8 mouse cellular contexts compared by ENCODE assay signal in genomic region chr11:120346383-120347034, GRCm38 (mm10). TPM values are rescaled to one million over a fixed set of nuclear protein-coding genes. Genes with fewer than 3 reads are reported as not detected.
A peak's percentile ranks its signal among the peaks of the same experiment; 100 is the strongest.
DNase-seq lines count a peak whose midpoint lies in the region; ATAC-seq and TF ChIP-seq lines count a peak whose summit lies in the region.
"Not testable (repeated sequence)": the region's sequence is repeated elsewhere in the genome, so short reads cannot be mapped to it uniquely, and the experiment has no call there.

No protein-coding gene starts in this region.

- H3K36me3 ChIP-seq in erythroblast, embryonic 14.5 days (ENCODE audit: control insufficient read depth) = peaks cover 17% of the 10 kb centered on the region
- H3K36me3 ChIP-seq in heart, adult 2 months (ENCODE audit: control insufficient read depth, insufficient read depth, low read length); liver, postnatal 0 days (replicated peaks; ENCODE audit: insufficient read depth, low read length); stomach, postnatal 0 days (ENCODE audit: control insufficient read depth, insufficient read depth, low read length): not testable (repeated sequence)
- H3K36me3 ChIP-seq in hindbrain, embryonic 15.5 days = peaks cover 10% of the 10 kb centered on the region
- peaks cover 16% of the 10 kb centered on the region for H3K36me3 ChIP-seq in myocyte (ENCODE audit: control insufficient read depth, insufficient read depth)

- not testable (repeated sequence) for H3K9me3 ChIP-seq in erythroblast, embryonic 14.5 days (ENCODE audit: control insufficient read depth, low read length); hindbrain, embryonic 15.5 days; liver, postnatal 0 days (ENCODE audit: low read length); stomach, postnatal 0 days (ENCODE audit: control insufficient read depth, low read length)

- H3K27me3 ChIP-seq in erythroblast, embryonic 14.5 days (ENCODE audit: control insufficient read depth) = peaks cover 29% of the 10 kb centered on the region
- H3K27me3 ChIP-seq in heart, adult 2 months (ENCODE audit: control insufficient read depth, insufficient read depth, low read length); hindbrain, embryonic 15.5 days; liver, postnatal 0 days (ENCODE audit: insufficient read depth, low read length); myocyte (ENCODE audit: control insufficient read depth, insufficient read depth, insufficient read length); stomach, postnatal 0 days (ENCODE audit: control insufficient read depth, insufficient read depth, low read length): not testable (repeated sequence)

- peak overlapping the region; percentile 94 for H3ac ChIP-seq in myocyte (ENCODE audit: control insufficient read depth, insufficient read length)

- peak; percentile 5 for DNase-seq in adrenal gland, postnatal 10 days
- DNase-seq in heart, adult 2 months = peak; percentile 15 to 38
- DNase-seq in layer of hippocampus, adult 2 months (ENCODE audit: low spot score in 2 of 2) = peak in 1 of 2 experiments; percentile 9
- DNase-seq in liver, postnatal 0 days = peak; percentile 10
- DNase-seq in stomach, postnatal 0 days (ENCODE audit: low spot score) = peak; percentile 15

- H3K4me2 ChIP-seq in hindbrain, embryonic 15.5 days = peak overlapping the region; percentile 81
- peak overlapping the region; percentile 61 for H3K4me2 ChIP-seq in liver, postnatal 0 days (ENCODE audit: low read depth, low read length)
- peak overlapping the region; percentile 79 for H3K4me2 ChIP-seq in myocyte (ENCODE audit: low read depth)
- peak overlapping the region; percentile 58 for H3K4me2 ChIP-seq in stomach, postnatal 0 days (replicated peaks; ENCODE audit: low read depth)

- peak overlapping the region; percentile 32 for H3K27ac ChIP-seq in heart, adult 2 months
- not testable (repeated sequence) for H3K27ac ChIP-seq in hindbrain, embryonic 15.5 days (replicated peaks); liver, postnatal 0 days (ENCODE audit: low read depth)
- H3K27ac ChIP-seq in layer of hippocampus, adult 2 months = peak overlapping the region; percentile 53; the same call in 1 of the 2 replicates
- H3K27ac ChIP-seq in stomach, postnatal 0 days (replicated peaks) = peak overlapping the region; percentile 49; the same call in 1 of the 2 replicates

- not testable (repeated sequence) for TF ChIP-seq CTCF in heart, adult 2 months (IDR thresholded peaks at IDR 0.05); layer of hippocampus, adult 2 months (conservative IDR thresholded peaks at IDR 0.05); liver, postnatal 0 days (IDR thresholded peaks at IDR 0.05; ENCODE audit: low read depth); stomach, postnatal 0 days (IDR thresholded peaks at IDR 0.05; ENCODE audit: low read depth)

- intact Hi-C loops in heart, adult 2 months (cut with DNase I) = not testable (repeated sequence)

- H3K9ac ChIP-seq in heart, adult 2 months (ENCODE audit: low read depth, low read length) = peak overlapping the region; percentile 78
- H3K9ac ChIP-seq in hindbrain, embryonic 15.5 days = peak overlapping the region; percentile 44
- H3K9ac ChIP-seq in liver, postnatal 0 days (replicated peaks) = not testable (repeated sequence)
- H3K9ac ChIP-seq in stomach, postnatal 0 days (ENCODE audit: low read length) = peak overlapping the region; percentile 61

- peaks cover 51% of the 10 kb centered on the region for H3K4me1 ChIP-seq in erythroblast, embryonic 14.5 days (ENCODE audit: control insufficient read depth)
- H3K4me1 ChIP-seq in heart, adult 2 months (ENCODE audit: control insufficient read depth, insufficient read depth, low read length) = peaks cover 12% of the 10 kb centered on the region
- peaks cover 40% of the 10 kb centered on the region for H3K4me1 ChIP-seq in hindbrain, embryonic 15.5 days (replicated peaks)
- H3K4me1 ChIP-seq in liver, postnatal 0 days (ENCODE audit: insufficient read depth) = peaks cover 26% of the 10 kb centered on the region
- not testable (repeated sequence) for H3K4me1 ChIP-seq in stomach, postnatal 0 days (replicated peaks; ENCODE audit: control insufficient read depth, insufficient read depth)

- peak overlapping the region; percentile 49 for H3K4me3 ChIP-seq in erythroblast, embryonic 14.5 days (replicated peaks)
- peak overlapping the region; percentile 60 for H3K4me3 ChIP-seq in heart, adult 2 months
- peak overlapping the region; percentile 47 for H3K4me3 ChIP-seq in hindbrain, embryonic 15.5 days
- H3K4me3 ChIP-seq in layer of hippocampus, adult 2 months = peak overlapping the region; percentile 59
- peak overlapping the region; percentile 39 for H3K4me3 ChIP-seq in liver, postnatal 0 days (ENCODE audit: low read depth, low read length)
- peak overlapping the region; percentile 97 for H3K4me3 ChIP-seq in myocyte
- H3K4me3 ChIP-seq in stomach, postnatal 0 days (ENCODE audit: low read depth, low read length) = peak overlapping the region; percentile 48

- not testable (repeated sequence) for ATAC-seq in hindbrain, embryonic 15.5 days (ENCODE audit: low FRiP score, low read depth); liver, postnatal 0 days; stomach, postnatal 0 days (ENCODE audit: low FRiP score, low TSS enrichment)

- 7% methylated on average over 11 of the region's 13 CpGs for WGBS in heart, adult 2 months
- WGBS in hindbrain, embryonic 15.5 days = 52% methylated on average over 11 of the region's 13 CpGs
- 60% methylated on average over 8 of the region's 13 CpGs for WGBS in liver, postnatal 0 days (ENCODE audit: insufficient replicate concordance)
- WGBS in stomach, postnatal 0 days = 14% methylated on average over 8 of the region's 13 CpGs

- 0 out of 2 replicates have a peak, but pooled peaks have one; percentile 1 for TF ChIP-seq POLR2A in heart, adult 2 months (IDR thresholded peaks at IDR 0.05; ENCODE audit: insufficient read depth, low read depth, low read length)
- TF ChIP-seq POLR2A in myocyte (IDR thresholded peaks at IDR 0.05; ENCODE audit: insufficient read length, low read depth) = peak; percentile 24

- not testable (repeated sequence) for H3K79me2 ChIP-seq in heart, adult 2 months (replicated peaks; ENCODE audit: control insufficient read depth, insufficient read depth, low read length)
- H3K79me2 ChIP-seq in myocyte (ENCODE audit: control insufficient read depth, insufficient read depth) = peaks cover 33% of the 10 kb centered on the region

- TF ChIP-seq EP300 in heart, adult 2 months (IDR thresholded peaks at IDR 0.05; ENCODE audit: insufficient read depth, low read depth, low read length); liver, postnatal 0 days (IDR thresholded peaks at IDR 0.05; ENCODE audit: low read depth); stomach, postnatal 0 days (optimal IDR thresholded peaks at IDR 0.05): not testable (repeated sequence)

TF ChIP-seq in myocyte, 11 proteins besides CTCF, POLR2A, EP300 and RAD21:
- TF ChIP-seq POLR2AphosphoS2 (IDR thresholded peaks at IDR 0.05; ENCODE audit: insufficient read length, low read depth) = peak; percentile 19

RNA-seq across cellular contexts. Expression of gene Actg1, which starts 1.8 kb away (rescaled TPM):
- total RNA-seq in adrenal gland, postnatal 10 days (2021) = 100 to 1,000 TPM; 954 to 956 TPM
- polyA plus RNA-seq in erythroblast, embryonic 14.5 days (2012) = 9.0 TPM in 2 replicates
- 100 to 1,000 TPM; 222 to 321 TPM for total RNA-seq in heart, adult 2 months (2021)
- 510 and 694 TPM in 2 replicates for polyA plus RNA-seq in heart, adult 2 months (2012; rRNA removed)
- polyA plus RNA-seq in hindbrain, embryonic 15.5 days (2015; fragmentation: Nextera tagmentation; extraction: Ambion mirVana) = 3,943 and 4,131 TPM in 2 replicates
- total RNA-seq in layer of hippocampus, adult 2 months (2021) = 1,000 to 10,000 TPM; 1,285 to 1,295 TPM
- 463 and 498 TPM in 2 replicates for polyA plus RNA-seq in liver, postnatal 0 days (2015; fragmentation: Nextera tagmentation; extraction: Ambion mirVana)
- polyA plus RNA-seq in myocyte (2012; fragmentation: generic; extraction: Trizol) = 2,358 TPM
- 2,268 and 2,377 TPM in 2 replicates for polyA plus RNA-seq in stomach, postnatal 0 days (2015; fragmentation: Nextera tagmentation; extraction: Ambion mirVana)

RNA-seq across cellular contexts. Expression of gene Fscn2, which starts 14.8 kb away (rescaled TPM):
- under 1 TPM; 0.15 to 0.45 TPM for total RNA-seq in adrenal gland, postnatal 10 days (2021)
- polyA plus RNA-seq in erythroblast, embryonic 14.5 days (2012) = not detected in 2 replicates
- total RNA-seq in heart, adult 2 months (2021) = not detected
- 0.15 and 0.21 TPM in 2 replicates for polyA plus RNA-seq in heart, adult 2 months (2012; rRNA removed)
- polyA plus RNA-seq in hindbrain, embryonic 15.5 days (2015; fragmentation: Nextera tagmentation; extraction: Ambion mirVana) = 0.88 and 1.6 TPM in 2 replicates
- total RNA-seq in layer of hippocampus, adult 2 months (2021) = 1 to 10 TPM in 1 of 2 experiments, under 1 TPM in 1; 0.69 to 1.1 TPM
- not detected in 2 replicates for polyA plus RNA-seq in liver, postnatal 0 days (2015; fragmentation: Nextera tagmentation; extraction: Ambion mirVana)
- 1.1 TPM for polyA plus RNA-seq in myocyte (2012; fragmentation: generic; extraction: Trizol)
- polyA plus RNA-seq in stomach, postnatal 0 days (2015; fragmentation: Nextera tagmentation; extraction: Ambion mirVana) = 0.41 and 0.47 TPM in 2 replicates

RNA-seq across cellular contexts. Expression of gene Faap100, which starts 32.1 kb away (rescaled TPM):
- 10 to 100 TPM; 19.5 to 26.4 TPM for total RNA-seq in adrenal gland, postnatal 10 days (2021)
- polyA plus RNA-seq in erythroblast, embryonic 14.5 days (2012) = 1.2 and 2.2 TPM in 2 replicates
- total RNA-seq in heart, adult 2 months (2021) = 10 to 100 TPM; 13.0 to 13.4 TPM
- 25.8 and 27.3 TPM in 2 replicates for polyA plus RNA-seq in heart, adult 2 months (2012; rRNA removed)
- polyA plus RNA-seq in hindbrain, embryonic 15.5 days (2015; fragmentation: Nextera tagmentation; extraction: Ambion mirVana) = 95.4 and 110 TPM in 2 replicates
- total RNA-seq in layer of hippocampus, adult 2 months (2021) = 10 to 100 TPM; 17.7 to 19.5 TPM
- polyA plus RNA-seq in liver, postnatal 0 days (2015; fragmentation: Nextera tagmentation; extraction: Ambion mirVana) = 5.5 and 5.8 TPM in 2 replicates
- polyA plus RNA-seq in myocyte (2012; fragmentation: generic; extraction: Trizol) = 12.3 TPM
- 14.3 and 15.3 TPM in 2 replicates for polyA plus RNA-seq in stomach, postnatal 0 days (2015; fragmentation: Nextera tagmentation; extraction: Ambion mirVana)

Comparison
In these comparisons a context has a peak if more than half of its experiments do, and no peak if none do; other contexts are left out.
1. H3K4me3 ChIP-seq: peak in every context shown above with its lines; median percentile 97 in myocyte; 60 in heart, adult 2 months; 59 in layer of hippocampus, adult 2 months; 49 in erythroblast, embryonic 14.5 days; 48 in stomach, postnatal 0 days; 47 in hindbrain, embryonic 15.5 days; 39 in liver, postnatal 0 days.
2. RNA of gene Actg1, which starts 1.8 kb away (polyA plus RNA-seq): 3,943 to 4,131 TPM in hindbrain, embryonic 15.5 days, 2,358 TPM in myocyte (single experiment), 2,268 to 2,377 TPM in stomach, postnatal 0 days, 510 to 694 TPM in heart, adult 2 months and 463 to 498 TPM in liver, postnatal 0 days; 9.0 TPM in erythroblast, embryonic 14.5 days; every median in the first group is over 10 times any median in the second.
3. Peak in every context shown above with its lines, with median percentiles within 50 percentile points of each other: H3K4me2 ChIP-seq.